Mouse (Mus musculus): ENCODE measurements around the gene Nktr.

Nktr gene

GRCm38 (mm10) chr9:121761091-121761665, 42.2 kb downstream of the Nktr start:
- DNase-seq (ENCODE audit: inconsistent ontology term) = peak; percentile 70

DNA sequence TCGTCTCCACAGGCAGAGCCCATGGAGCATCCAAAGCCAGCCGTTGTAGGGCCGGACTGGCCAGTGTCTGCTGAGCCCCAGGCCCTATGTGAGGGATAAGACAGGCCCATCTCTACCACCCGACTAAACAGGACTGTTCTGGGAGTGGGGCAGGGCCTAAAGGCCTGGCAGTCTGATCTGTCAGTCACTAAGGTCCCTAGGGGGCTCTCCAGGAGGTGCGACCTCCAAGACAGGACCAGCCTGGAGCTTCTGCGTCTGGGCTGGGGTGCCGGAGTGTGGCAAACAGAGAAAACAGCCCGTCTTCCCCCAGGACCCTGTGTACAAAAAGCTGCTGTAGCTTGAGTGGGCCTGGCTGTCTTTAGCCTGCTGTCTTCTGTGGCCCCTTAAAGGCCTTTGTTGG, 42.8 kb downstream of the Nktr start:
- DNase-seq (ENCODE audit: inconsistent ontology term) = no peak

DNA sequence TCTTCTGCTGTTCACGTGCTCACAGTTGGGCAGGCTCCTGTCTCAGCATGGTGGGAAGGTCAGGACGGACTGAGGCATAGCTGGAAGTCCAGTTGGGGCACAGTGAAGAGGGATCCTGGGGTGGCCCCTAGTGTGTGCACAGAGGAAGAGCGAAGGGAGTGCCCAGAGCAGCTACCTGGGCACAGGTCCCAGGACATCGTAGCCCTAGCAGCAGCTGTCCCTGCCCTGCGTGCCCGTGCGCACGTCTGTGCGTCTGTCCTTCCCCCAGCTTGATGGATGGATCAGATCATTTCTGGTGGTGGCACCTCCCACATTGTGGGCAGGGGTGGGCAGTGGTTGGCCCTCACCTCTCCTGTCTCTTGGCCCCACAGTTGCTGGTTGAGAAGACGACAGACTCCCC, 43.3 kb downstream of the Nktr start:
- no peak for DNase-seq (ENCODE audit: inconsistent ontology term)

GRCm38 (mm10) chr9:121762761-121763160, 43.8 kb downstream of the Nktr start:
- DNase-seq (ENCODE audit: inconsistent ontology term) = no peak

GRCm38 (mm10) chr9:121763716-121764115, 44.7 kb downstream of the Nktr start:
- no peak for DNase-seq (ENCODE audit: inconsistent ontology term)

DNA sequence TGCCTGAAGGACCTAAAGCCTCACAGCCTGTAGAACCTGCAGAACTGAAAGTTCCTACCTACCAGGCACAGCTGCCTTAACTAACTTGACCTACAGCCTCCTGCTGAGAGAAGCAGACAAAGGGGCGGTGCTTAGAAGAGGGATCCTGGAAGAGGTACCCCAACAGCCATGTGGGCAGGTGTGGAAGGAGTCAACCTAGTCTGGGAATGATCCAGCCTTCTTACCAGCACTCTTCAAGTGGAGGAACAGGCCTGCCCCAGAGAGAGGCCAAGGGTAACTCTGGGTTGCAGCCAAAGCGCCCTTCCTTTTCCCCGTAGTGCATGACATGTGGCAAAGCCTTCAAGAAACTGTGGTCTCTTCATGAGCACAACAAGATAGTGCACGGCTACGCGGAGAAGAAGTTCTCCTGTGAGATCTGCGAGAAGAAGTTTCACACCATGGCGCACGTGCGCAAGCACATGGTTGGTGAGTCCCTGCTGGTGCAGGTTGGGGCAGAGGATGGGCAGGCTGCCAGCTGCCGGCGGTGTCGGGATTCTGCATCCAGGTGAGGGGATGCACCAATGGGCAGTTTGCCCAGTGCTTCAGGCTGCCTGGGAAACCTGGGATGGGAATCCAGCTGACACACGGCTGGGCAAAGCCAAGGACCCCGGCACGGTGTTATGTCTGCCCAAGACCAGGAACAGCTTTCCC, 46.3 kb downstream of the Nktr start:
- DNase-seq (ENCODE audit: inconsistent ontology term) = no peak

DNA sequence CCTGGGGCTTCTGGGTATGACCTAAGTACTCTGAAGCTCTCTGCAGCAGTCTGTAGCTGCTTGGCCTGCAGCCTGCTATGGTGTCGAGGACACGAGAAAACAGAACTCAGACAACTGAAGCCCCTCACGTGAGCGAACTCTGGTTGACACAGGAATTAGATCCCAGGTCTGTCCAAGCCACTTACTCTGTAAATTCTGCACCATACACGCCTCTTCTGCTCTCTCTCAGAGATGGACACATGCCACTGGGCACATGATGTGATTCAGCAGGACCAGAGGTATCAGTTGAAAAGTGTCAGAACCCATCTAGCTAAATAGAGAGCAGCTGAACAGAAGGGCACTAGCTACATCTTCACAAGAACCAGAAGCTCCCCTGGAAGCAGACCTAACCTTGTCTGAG, 53.4 kb downstream of the Nktr start:
- no peak for DNase-seq (ENCODE audit: inconsistent ontology term)

- DNase-seq (ENCODE audit: inconsistent ontology term) = no peak
These were observed 57.0 kb downstream of the Nktr start for GRCm38 (mm10) chr9:121775951-121776350.

DNA sequence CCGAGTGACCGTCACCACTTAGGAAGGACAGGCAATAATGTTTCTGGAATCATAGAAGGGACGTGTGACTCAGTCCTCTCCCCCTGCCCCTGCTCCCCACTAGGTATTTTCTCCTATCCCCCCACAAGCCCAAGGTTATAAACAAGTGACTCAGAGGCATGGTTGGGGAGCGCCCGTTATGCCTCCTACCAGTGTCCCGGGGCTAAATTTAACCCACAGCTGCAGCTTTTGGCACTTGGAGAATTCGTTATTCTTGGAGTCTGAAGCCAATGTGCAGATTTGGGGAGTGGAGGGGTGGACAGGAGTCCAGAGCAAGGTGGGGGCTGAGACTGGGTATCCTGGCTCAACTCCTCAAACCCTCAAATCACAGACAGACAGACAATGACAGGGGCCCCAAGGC, 57.5 kb downstream of the Nktr start:
- no peak for DNase-seq (ENCODE audit: inconsistent ontology term)

DNA sequence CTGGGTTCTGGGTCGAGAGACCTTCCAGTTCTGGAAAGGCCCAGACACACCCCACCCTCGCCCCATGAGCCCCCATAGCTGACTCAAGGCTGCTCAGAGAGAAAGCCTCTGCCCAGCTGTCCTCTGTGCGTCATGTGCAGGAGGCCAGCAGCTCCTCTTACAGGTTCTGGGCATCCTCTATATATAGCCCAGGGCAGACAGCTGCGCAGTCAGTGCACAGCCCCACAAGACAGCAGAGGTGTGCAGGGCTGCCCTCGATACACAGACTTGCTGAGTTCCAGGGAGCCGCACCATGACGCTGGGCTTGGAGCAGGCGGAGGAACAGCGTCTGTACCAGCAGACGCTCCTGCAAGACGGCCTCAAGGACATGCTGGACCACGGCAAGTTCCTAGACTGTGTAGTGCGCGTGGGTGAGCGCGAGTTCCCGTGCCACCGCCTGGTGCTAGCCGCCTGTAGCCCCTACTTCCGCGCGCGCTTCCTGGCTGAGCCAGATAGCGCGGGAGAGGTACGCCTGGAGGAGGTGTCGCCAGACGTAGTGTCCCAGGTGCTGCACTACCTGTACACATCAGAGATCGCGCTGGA, 58.6 kb downstream of the Nktr start, which contains the start of gene Klhl40:
TSS of gene Klhl40 (plus strand) at position 124 of the 582 bp plus-strand sequence.
- DNase-seq (ENCODE audit: inconsistent ontology term) = no peak

DNA sequence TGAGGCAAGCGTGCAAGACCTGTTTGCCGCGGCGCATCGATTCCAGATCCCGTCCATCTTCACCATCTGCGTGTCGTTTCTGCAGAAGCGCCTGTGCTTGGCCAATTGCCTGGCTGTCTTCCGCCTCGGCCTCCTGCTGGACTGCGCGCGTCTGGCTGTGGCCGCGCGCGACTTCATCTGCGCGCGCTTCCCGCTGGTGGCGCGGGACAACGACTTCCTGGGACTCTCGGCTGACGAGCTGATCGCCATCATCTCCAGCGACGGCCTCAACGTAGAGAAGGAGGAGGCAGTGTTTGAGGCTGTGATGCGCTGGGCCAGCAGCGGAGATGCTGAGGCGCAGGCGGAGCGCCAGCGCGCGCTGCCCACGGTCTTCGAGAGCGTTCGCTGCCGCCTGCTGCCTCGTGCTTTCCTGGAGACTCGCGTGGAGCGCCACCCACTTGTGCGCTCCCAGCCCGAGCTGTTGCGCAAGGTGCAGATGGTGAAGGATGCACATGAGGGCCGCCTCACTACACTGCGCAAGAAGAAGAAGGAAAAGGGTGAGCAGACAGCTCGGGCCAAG, 59.2 kb downstream of the Nktr start:
- DNase-seq (ENCODE audit: inconsistent ontology term) = peak; percentile 39

DNA sequence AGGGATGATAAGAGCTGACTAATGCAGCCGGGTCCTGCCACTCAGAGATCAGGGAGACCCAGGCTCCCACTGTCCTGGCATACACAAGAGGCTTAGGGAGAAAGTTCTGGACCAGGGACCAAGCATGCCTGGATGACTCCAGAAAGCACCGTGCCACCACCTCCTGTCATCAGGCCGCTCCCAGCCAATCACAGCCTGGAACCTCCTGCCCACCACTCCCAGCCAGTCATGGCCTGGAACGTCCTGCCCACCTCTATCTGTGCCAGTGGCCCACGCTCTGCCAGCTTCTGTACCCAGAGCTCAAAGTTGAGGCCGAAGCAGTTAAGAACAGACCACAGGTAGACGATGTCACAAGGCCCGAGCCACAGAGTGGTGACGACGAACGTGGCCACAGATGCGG, 65.8 kb downstream of the Nktr start:
- DNase-seq (ENCODE audit: inconsistent ontology term) = no peak

DNA sequence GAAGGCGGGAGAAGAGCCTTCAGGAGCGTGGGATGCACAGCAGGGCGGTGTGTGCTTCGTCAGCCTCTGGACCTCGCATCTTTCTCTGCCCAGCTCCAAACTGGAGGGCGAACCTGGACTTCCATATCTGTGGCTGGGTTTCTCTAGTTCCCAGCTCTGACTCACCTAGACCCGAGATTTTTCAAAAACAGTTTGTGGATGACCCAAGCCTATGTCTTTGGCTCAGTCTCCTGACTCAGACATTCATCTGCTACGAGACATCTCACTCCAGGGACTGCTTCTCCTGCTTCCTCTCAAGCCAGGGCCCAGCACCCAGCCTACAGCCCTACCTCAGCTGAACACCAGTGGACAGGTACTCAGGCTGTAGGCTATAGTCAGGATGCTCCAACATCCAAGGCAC, 66.3 kb downstream of the Nktr start:
- DNase-seq (ENCODE audit: inconsistent ontology term) = no peak

DNA sequence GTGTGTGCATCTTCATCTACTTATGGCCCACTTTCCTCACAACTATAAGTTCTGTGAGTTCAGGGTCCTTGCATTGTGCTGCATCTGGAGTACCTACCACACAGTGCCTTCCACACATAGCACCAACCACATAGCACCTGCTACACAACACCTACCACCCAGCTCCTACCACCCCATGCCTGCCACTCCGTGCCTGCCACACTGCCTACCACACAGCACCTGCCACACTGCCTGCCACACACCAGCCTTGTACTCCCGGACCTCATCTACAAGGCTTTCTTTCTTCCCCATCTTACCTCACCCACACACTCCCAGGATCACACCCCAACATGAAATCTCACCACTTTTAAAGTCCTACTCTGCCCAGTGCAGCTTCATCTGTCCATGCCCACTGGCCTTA, 67.4 kb downstream of the Nktr start:
- no peak for DNase-seq (ENCODE audit: inconsistent ontology term)

DNA sequence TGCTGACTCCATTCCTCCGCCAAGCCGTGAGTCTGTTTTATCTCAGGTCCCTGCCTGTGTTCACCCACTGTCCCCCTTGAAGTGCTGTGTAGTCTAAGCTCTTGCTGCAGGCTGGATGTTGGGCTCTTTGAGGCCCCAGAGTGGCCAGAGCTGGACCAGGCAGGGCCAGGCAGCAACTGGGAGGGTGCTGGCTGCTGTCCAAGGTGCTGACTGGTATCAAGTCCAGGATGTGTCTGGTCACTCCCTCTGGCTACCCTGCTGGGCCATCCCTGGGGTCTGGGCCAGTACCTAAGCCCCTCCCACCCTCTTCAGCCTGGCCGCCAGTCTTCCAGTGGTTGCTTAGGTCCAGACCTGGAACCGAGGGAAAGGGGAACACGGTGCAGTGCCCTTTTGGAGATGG, 72.2 kb downstream of the Nktr start:
- DNase-seq (ENCODE audit: inconsistent ontology term) = peak; percentile 74

GRCm38 (mm10) chr9:121791757-121792521, 73.0 kb downstream of the Nktr start, which contains the start of gene Hhatl:
Gene Hhatl (minus strand): TSS chr9:121792507.
- DNase-seq (ENCODE audit: inconsistent ontology term) = no peak

DNA sequence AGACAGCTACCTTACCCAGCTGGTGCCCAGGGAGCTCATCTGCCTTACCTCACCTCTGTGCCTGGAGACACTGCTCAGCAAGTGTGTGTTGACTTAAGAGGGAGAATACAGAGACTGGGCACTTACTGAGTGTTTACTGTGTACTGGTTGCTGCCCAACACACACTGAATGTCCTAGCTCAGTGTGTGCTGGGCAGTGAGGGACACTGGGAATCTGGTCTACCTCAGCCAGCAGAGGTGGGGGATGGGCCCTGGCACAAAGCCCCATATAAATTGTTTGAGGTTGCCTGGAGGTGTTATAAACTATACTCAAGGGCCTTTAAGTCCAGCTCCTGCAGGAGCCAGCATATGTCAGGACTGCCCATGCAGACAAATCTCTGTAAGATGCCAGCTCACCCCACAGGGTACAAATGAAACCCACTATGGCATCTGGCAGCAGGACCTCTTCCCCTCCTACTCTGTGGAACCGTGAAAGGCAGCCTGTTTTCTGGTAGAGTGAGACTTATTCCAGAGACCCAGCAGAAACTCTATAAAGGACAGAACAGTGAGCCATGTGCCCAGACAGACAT, 76.1 kb downstream of the Nktr start:
- no peak for DNase-seq (ENCODE audit: inconsistent ontology term)

GRCm38 (mm10) chr9:121797722-121798121, 78.8 kb downstream of the Nktr start:
- DNase-seq (ENCODE audit: inconsistent ontology term) = no peak

DNA sequence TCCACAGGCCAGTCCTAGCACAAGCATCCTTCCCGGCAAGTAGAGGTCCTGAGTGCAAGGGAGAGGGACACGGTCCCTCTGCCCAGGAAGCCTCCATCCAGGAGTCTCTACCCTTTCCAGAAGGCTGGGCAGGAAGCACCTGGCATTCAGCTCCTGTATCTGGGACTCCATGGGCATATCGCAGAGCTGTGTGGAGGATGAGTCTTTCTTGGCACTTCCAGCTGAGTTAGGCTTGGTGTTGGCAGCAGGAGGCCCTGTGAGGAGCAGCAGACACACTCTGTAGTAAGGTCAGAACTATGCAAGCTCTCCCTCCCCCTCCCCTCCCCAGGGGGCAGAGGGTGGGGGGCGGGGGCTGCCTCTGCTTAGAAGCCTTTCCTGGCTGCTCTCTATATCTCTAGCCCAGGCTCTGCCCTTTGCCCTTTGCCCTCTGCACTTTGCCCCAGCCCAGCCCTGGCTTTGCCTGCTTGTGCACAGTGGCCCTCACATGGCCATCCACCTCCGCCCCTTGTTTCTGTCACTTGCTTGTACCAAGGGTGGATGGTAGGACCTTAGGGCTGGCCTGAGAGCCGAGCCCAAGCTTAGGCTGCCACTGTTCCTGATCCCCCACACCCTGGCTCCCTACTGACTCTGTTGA, 80.0 kb downstream of the Nktr start:
- DNase-seq (ENCODE audit: inconsistent ontology term) = no peak

- DNase-seq (ENCODE audit: inconsistent ontology term) = no peak
These were observed 83.8 kb downstream of the Nktr start for GRCm38 (mm10) chr9:121802747-121803146.

Data from Muller cell, postnatal 12 days (primary cell).